Mouse (Mus musculus) megakaryocyte, embryonic 14.5 days (primary cell): Measurements from ENCODE around the gene Flad1. TPM values are rescaled to one million over a fixed set of nuclear protein-coding genes. Genes with fewer than 3 reads are reported as not detected.

Source experiments
- H3K27me3 ChIP-seq: replicated peaks from 2 replicates; pipeline ENCODE3; 2012; ENCODE audit warnings: inconsistent platforms
- H3K36me3 ChIP-seq: replicated peaks from 2 replicates; pipeline ENCODE3; 2012; ENCODE audit warnings: low read length, inconsistent platforms, mixed read lengths
- H3K4me1 ChIP-seq: 2 replicates; pipeline ENCODE4 v1.6.1; 2012; ENCODE audit warnings: inconsistent platforms
- H3K4me3 ChIP-seq: replicated peaks from 2 replicates; pipeline ENCODE3; 2012; ENCODE audit warnings: moderate library complexity, mild to moderate bottlenecking, inconsistent platforms
- H3K9me3 ChIP-seq: 2 replicates; pipeline ENCODE4 v1.6.1; 2012; ENCODE audit warnings: inconsistent platforms
- FLI1 ChIP-seq: IDR thresholded peaks from 2 replicates; pipeline ENCODE4 v1.6.1; 2012; ENCODE audit warnings: low read length, inconsistent platforms, mixed read lengths
- GATA1 ChIP-seq: IDR thresholded peaks from 3 replicates; pipeline ENCODE4 v1.6.1; 2012; ENCODE audit warnings: mixed read lengths, low read length, inconsistent platforms, borderline replicate concordance
- polyA plus RNA-seq: library from polyadenylated mRNA; stranded (reverse); fragments of >175 nt; gene quantifications from 2 replicates; pipeline ENCODE4 v1.2.3, GENCODE M21; 2012; ENCODE audit warnings: low replicate concordance; ENCODE audit not compliant: insufficient read depth

The Flad1 gene
- polyA plus RNA-seq, 1 experiment, result 23.4 TPM

GRCm38 (mm10) chr3:89396654-89397005, 15.0 kb downstream of the Flad1 start:
- Histone ChIP-seq H3K4me3 (peak overlapping the region; percentile 97), H3K27me3 (no peaks in the 10 kb centered on the region), H3K4me1 (peaks cover 24% of the 10 kb centered on the region), H3K36me3 (peaks cover 31% of the 10 kb centered on the region), H3K9me3 (no peaks in the 10 kb centered on the region)
- TF ChIP-seq FLI1 (no peak), GATA1 (no peak)

GRCm38 (mm10) chr3:89395806-89396653, 15.6 kb downstream of the Flad1 start:
- Histone ChIP-seq H3K27me3 (no peaks in the 10 kb centered on the region), H3K36me3 (peaks cover 25% of the 10 kb centered on the region), H3K4me3 (peak overlapping the region; percentile 97), H3K4me1 (peaks cover 30% of the 10 kb centered on the region), H3K9me3 (no peaks in the 10 kb centered on the region)
- no peak for TF ChIP-seq GATA1
- no peak for TF ChIP-seq FLI1

GRCm38 (mm10) chr3:89395419-89395805, 16.3 kb downstream of the Flad1 start:
- Histone ChIP-seq H3K36me3 (peaks cover 20% of the 10 kb centered on the region), H3K4me1 (peaks cover 36% of the 10 kb centered on the region), H3K27me3 (no peaks in the 10 kb centered on the region)

GRCm38 (mm10) chr3:89394894-89395256, 16.8 kb downstream of the Flad1 start:
- TF ChIP-seq FLI1, result no peak
- no peak for TF ChIP-seq GATA1
- H3K4me3 ChIP-seq, result peak overlapping the region; percentile 97

More at GRCm38 (mm10) chr3:89395419-89395805, 16.3 kb downstream of the Flad1 start:
- TF ChIP-seq GATA1, result no peak
- no peak for TF ChIP-seq FLI1
- Histone ChIP-seq H3K9me3 (no peaks in the 10 kb centered on the region), H3K4me3 (peak overlapping the region; percentile 97)

GRCm38 (mm10) chr3:89394006-89394893, 17.4 kb downstream of the Flad1 start, which contains the start of gene Zbtb7b:
Gene Zbtb7b, minus strand, starts transcription at chr3:89394776.
- Histone ChIP-seq H3K4me1 (peaks cover 48% of the 10 kb centered on the region), H3K27me3 (no peaks in the 10 kb centered on the region)
- TF ChIP-seq GATA1, result no peak
- TF ChIP-seq FLI1, result no peak

More at GRCm38 (mm10) chr3:89394894-89395256, 16.8 kb downstream of the Flad1 start:
- Histone ChIP-seq H3K9me3 (no peaks in the 10 kb centered on the region), H3K36me3 (peaks cover 21% of the 10 kb centered on the region), H3K4me1 (peaks cover 42% of the 10 kb centered on the region), H3K27me3 (no peaks in the 10 kb centered on the region)

GRCm38 (mm10) chr3:89393605-89394004, 18.1 kb downstream of the Flad1 start:
- H3K36me3 ChIP-seq, result peaks cover 20% of the 10 kb centered on the region
- no peaks in the 10 kb centered on the region for H3K27me3 ChIP-seq
- H3K9me3 ChIP-seq, result no peaks in the 10 kb centered on the region
- H3K4me3 ChIP-seq, result peak overlapping the region; percentile 97
- TF ChIP-seq GATA1 (no peak), FLI1 (no peak)
- H3K4me1 ChIP-seq, result peaks cover 54% of the 10 kb centered on the region

More at GRCm38 (mm10) chr3:89394006-89394893, 17.4 kb downstream of the Flad1 start, which contains the start of gene Zbtb7b:
- Histone ChIP-seq H3K4me3 (peak within 1 kb of the TSS; percentile 97), H3K36me3 (peaks cover 21% of the 10 kb centered on the region), H3K9me3 (no peaks in the 10 kb centered on the region)

- no peak for TF ChIP-seq FLI1
- TF ChIP-seq GATA1, result no peak
- Histone ChIP-seq H3K4me3 (peak overlapping the region; percentile 97), H3K9me3 (no peaks in the 10 kb centered on the region), H3K27me3 (no peaks in the 10 kb centered on the region), H3K36me3 (peaks cover 22% of the 10 kb centered on the region), H3K4me1 (peaks cover 61% of the 10 kb centered on the region)
Measured at GRCm38 (mm10) chr3:89392871-89393311, 18.8 kb downstream of the Flad1 start.

GRCm38 (mm10) chr3:89391663-89392511, 19.8 kb downstream of the Flad1 start:
- Histone ChIP-seq H3K4me3 (peak overlapping the region; percentile 97), H3K27me3 (no peaks in the 10 kb centered on the region), H3K36me3 (peaks cover 30% of the 10 kb centered on the region), H3K4me1 (peaks cover 69% of the 10 kb centered on the region), H3K9me3 (no peaks in the 10 kb centered on the region)
- TF ChIP-seq FLI1, result no peak
- TF ChIP-seq GATA1, result no peak
